8 mouse cellular contexts compared by ENCODE assay signal in genomic region chr17:17623221-17623889, GRCm38 (mm10). TPM values are rescaled to one million over a fixed set of nuclear protein-coding genes. Genes with fewer than 3 reads are reported as not detected.
A peak's percentile ranks its signal among the peaks of the same experiment; 100 is the strongest.
DNase-seq lines count a peak whose midpoint lies in the region; ATAC-seq and TF ChIP-seq lines count a peak whose summit lies in the region.

No protein-coding gene starts in this region.

- peaks cover 60% of the 10 kb centered on the region for H3K79me2 ChIP-seq in C2C12 (ENCODE audit: control insufficient read depth, insufficient read depth)

- intact Hi-C loops in heart, postnatal 25 days (cut with DNase I) = loop anchor here (5.0 to 10.0 kb wide), 3 partner anchors 176 to 669 kb away; partner anchors contain the start of gene Spaca6

- no peak for TF ChIP-seq CTCF in C2C12 (IDR thresholded peaks at IDR 0.05; ENCODE audit: control insufficient read depth, insufficient read depth, insufficient read length)
- no peak for TF ChIP-seq CTCF in liver, embryonic 14.5 days (IDR thresholded peaks at IDR 0.05; ENCODE audit: low read depth)

- H3K79me3 ChIP-seq in C2C12 (ENCODE audit: low read depth) = peaks cover 48% of the 10 kb centered on the region

- H3K36me3 ChIP-seq in C2C12 (ENCODE audit: control insufficient read depth, insufficient read depth) = no peaks in the 10 kb centered on the region
- H3K36me3 ChIP-seq in forebrain, embryonic 13.5 days (ENCODE audit: poor library complexity, severe bottlenecking) = no peaks in the 10 kb centered on the region
- H3K36me3 ChIP-seq in liver, embryonic 14.5 days (replicated peaks; ENCODE audit: control insufficient read depth, insufficient read depth, low read depth) = no peaks in the 10 kb centered on the region

- no peak for ATAC-seq in forebrain, embryonic 13.5 days
- ATAC-seq in liver, embryonic 14.5 days (ENCODE audit: insufficient read depth) = no peak

- H3K9me3 ChIP-seq in forebrain, embryonic 13.5 days (replicated peaks) = no peaks in the 10 kb centered on the region
- no peaks in the 10 kb centered on the region for H3K9me3 ChIP-seq in liver, embryonic 14.5 days (ENCODE audit: control insufficient read depth, low read length)

- H3K4me3 ChIP-seq in C2C12 (ENCODE audit: insufficient read depth, poor library complexity, severe bottlenecking) = peak overlapping the region; percentile 89
- H3K4me3 ChIP-seq in forebrain, embryonic 13.5 days = peak overlapping the region; percentile 97
- H3K4me3 ChIP-seq in liver, embryonic 14.5 days (ENCODE audit: insufficient read depth in 1 of 2, low read depth in 2 of 2, low read length in 2 of 2) = peak overlapping the region; percentile 79 to 92

- peak overlapping the region; percentile 93 for H3K9ac ChIP-seq in forebrain, embryonic 13.5 days
- peak overlapping the region; percentile 94 for H3K9ac ChIP-seq in liver, embryonic 14.5 days (replicated peaks)

- under 1% methylated on average over 7 of the region's 7 CpGs for WGBS in forebrain, embryonic 13.5 days
- 4% methylated on average over 7 of the region's 7 CpGs for WGBS in liver, embryonic 14.5 days (ENCODE audit: insufficient replicate concordance)

- no peaks in the 10 kb centered on the region for H3K27me3 ChIP-seq in C2C12 (ENCODE audit: control insufficient read depth, insufficient read depth, insufficient read length)
- H3K27me3 ChIP-seq in forebrain, embryonic 13.5 days = no peaks in the 10 kb centered on the region
- H3K27me3 ChIP-seq in liver, embryonic 14.5 days (ENCODE audit: control insufficient read depth, insufficient read depth, low read length) = no peaks in the 10 kb centered on the region

- peak overlapping the region; percentile 76 for H3K4me2 ChIP-seq in forebrain, embryonic 13.5 days
- peak overlapping the region; percentile 91 for H3K4me2 ChIP-seq in liver, embryonic 14.5 days (ENCODE audit: low read depth)

- peaks cover 30% of the 10 kb centered on the region for H3K4me1 ChIP-seq in forebrain, embryonic 13.5 days
- H3K4me1 ChIP-seq in liver, embryonic 14.5 days (replicated peaks; ENCODE audit: control insufficient read depth in 2 of 2, insufficient read depth in 2 of 2, low read length in 1 of 2) = peaks cover 6 to 16% of the 10 kb centered on the region in 2 experiments; a peak in 3 of 4 replicates

- TF ChIP-seq EP300 in liver, embryonic 14.5 days (IDR thresholded peaks at IDR 0.05; ENCODE audit: low read depth) = no peak

- H3K27ac ChIP-seq in forebrain, embryonic 13.5 days = peak overlapping the region; percentile 100
- no peak overlapping the region for H3K27ac ChIP-seq in liver, embryonic 14.5 days

- peak overlapping the region; percentile 94 for H3ac ChIP-seq in C2C12 (ENCODE audit: control insufficient read depth, insufficient read length, low read depth)

- DNase-seq in heart, adult 11 months = peak; percentile 86
- no peak for DNase-seq in heart, postnatal 25 days (ENCODE audit: low spot score)
- no peak for DNase-seq in liver, embryonic 14.5 days (ENCODE audit: low read depth in 3 of 3, low spot score in 3 of 3)
- DNase-seq in right cerebral cortex, adult 2 months (ENCODE audit: low spot score in 2 of 2) = no peak
- no peak for DNase-seq in cerebellum, postnatal 4 days (ENCODE audit: low spot score in 2 of 2)
- DNase-seq in yolk sac, embryonic 10.5 days (ENCODE audit: low spot score) = no peak

TF ChIP-seq in C2C12, 6 proteins besides CTCF, POLR2A, EP300 and RAD21:
- TF ChIP-seq CEBPB (IDR thresholded peaks at IDR 0.05; ENCODE audit: low read depth) (no peak), USF1 (IDR thresholded peaks at IDR 0.05; ENCODE audit: low read depth) (no peak), MAX (IDR thresholded peaks at IDR 0.05) (no peak), FOSL1 (IDR thresholded peaks at IDR 0.05; ENCODE audit: insufficient read depth, low read length, poor library complexity, severe bottlenecking) (no peak), MYOG (IDR thresholded peaks at IDR 0.05; ENCODE audit: control insufficient read depth, extremely low read depth, insufficient read length) (no peak), MYOD1 (IDR thresholded peaks at IDR 0.05; ENCODE audit: control insufficient read depth, insufficient read length, low read depth) (no peak)

RNA-seq across cellular contexts. Expression of gene Lnpep, which starts 1.5 kb away (rescaled TPM):
- 100 to 1,000 TPM; 147 to 177 TPM for total RNA-seq in heart, postnatal 25 days (2021)
- polyA plus RNA-seq in C2C12 (2012; fragmentation: generic; extraction: Trizol) = 4.5 TPM
- 8.9 and 9.2 TPM in 2 replicates for polyA plus RNA-seq in forebrain, embryonic 13.5 days (2015; fragmentation: Nextera tagmentation; extraction: Ambion mirVana)
- 3.0 and 3.5 TPM in 2 replicates for polyA plus RNA-seq in liver, embryonic 14.5 days (2012; rRNA removed)
- polyA plus RNA-seq in liver, embryonic 14.5 days (2014; fragmentation: Nextera tagmentation; extraction: Ambion mirVana) = 2.1 and 2.3 TPM in 2 replicates
